Mouse (Mus musculus) forebrain, embryonic 12.5 days (tissue): ENCODE results near the gene Hps6. TPM values are rescaled to one million over a fixed set of nuclear protein-coding genes. Genes with fewer than 3 reads are reported as not detected.
A peak's percentile ranks its signal among the peaks of the same experiment; 100 is the strongest.

Experiments used
- ATAC-seq: fragments of 200-750 bp; cut with Nextera tagmentation; 2 replicates; pipeline ENCODE4 v1.8.0; 2017; ENCODE audit warnings: moderate TSS enrichment; ENCODE audit not compliant: low FRiP score
- H3K27ac ChIP-seq: fragments of 300-500 bp; sonication (generic); 2 replicates; pipeline ENCODE4 v1.5.1; 2016; ENCODE audit warnings: mild to moderate bottlenecking
- H3K27me3 ChIP-seq: fragments of 300-500 bp; sonication (generic); 2 replicates; pipeline ENCODE4 v1.6.1; 2016; ENCODE audit warnings: mild to moderate bottlenecking
- H3K36me3 ChIP-seq: fragments of 300-500 bp; sonication (generic); replicated peaks from 2 replicates; pipeline ENCODE4 v1.6.1; 2016; ENCODE audit warnings: mild to moderate bottlenecking
- H3K4me1 ChIP-seq: fragments of 300-500 bp; sonication (generic); 2 replicates; pipeline ENCODE4 v1.6.1; 2016
- H3K4me2 ChIP-seq: fragments of 300-500 bp; sonication (generic); 2 replicates; pipeline ENCODE4 v1.6.1; 2016; ENCODE audit warnings: mild to moderate bottlenecking, moderate library complexity
- H3K4me3 ChIP-seq: fragments of 300-500 bp; sonication (generic); replicated peaks from 2 replicates; pipeline ENCODE4 v1.5.1; 2016; ENCODE audit warnings: mild to moderate bottlenecking
- H3K9ac ChIP-seq: fragments of 300-500 bp; sonication (generic); 2 replicates; pipeline ENCODE4 v1.6.1; 2016; ENCODE audit warnings: mild to moderate bottlenecking
- H3K9me3 ChIP-seq: fragments of 300-500 bp; sonication (generic); 2 replicates; pipeline ENCODE4 v1.6.1; 2016
- WGBS: fragments of 180-500 bp; shearing (Covaris S2); methylation state at CpG from one replicate; pipeline ENCODE4 v1.1.7; 2016; 5-methylcytosine and 5-hydroxymethylcytosine counted together
- polyA plus RNA-seq: library from polyadenylated mRNA; unstranded; fragments of >200 nt; fragmentation: Nextera tagmentation; extraction: Ambion mirVana; gene quantifications from 2 replicates; pipeline ENCODE4 v1.2.1, GENCODE M21; 2016

The Hps6 gene
- polyA plus RNA-seq, 1 experiment from 2014 or later = 2.7 TPM

GRCm38 (mm10) chr19:46031689-46032432 lies 28.6 kb downstream of the Hps6 start:
- Histone ChIP-seq H3K9ac (no peak overlapping the region), H3K27me3 (no peaks in the 10 kb centered on the region), H3K9me3 (peaks cover 5% of the 10 kb centered on the region; the same call in 1 of the 2 replicates), H3K36me3 (peaks cover 68% of the 10 kb centered on the region), H3K4me2 (no peak overlapping the region), H3K4me3 (no peak overlapping the region), H3K27ac (peak overlapping the region; percentile 42; the same call in 1 of the 2 replicates), H3K4me1 (peaks cover 15% of the 10 kb centered on the region)
- ATAC-seq = no peak
- 80% methylated on average over 9 of the region's 9 CpGs for WGBS

- no peak overlapping the region for H3K9ac ChIP-seq
- no peak overlapping the region for H3K4me2 ChIP-seq
- no peak overlapping the region for H3K27ac ChIP-seq
- peaks cover 68% of the 10 kb centered on the region for H3K36me3 ChIP-seq
- ATAC-seq = no peak
- 88% methylated on average over 26 of the region's 26 CpGs for WGBS
- no peak overlapping the region for H3K4me3 ChIP-seq
- H3K9me3 ChIP-seq = peaks cover 5% of the 10 kb centered on the region; the same call in 1 of the 2 replicates
- no peaks in the 10 kb centered on the region for H3K27me3 ChIP-seq
- peaks cover 26% of the 10 kb centered on the region for H3K4me1 ChIP-seq
Observed at GRCm38 (mm10) chr19:46032731-46033510, 29.6 kb downstream of the Hps6 start.

DNA sequence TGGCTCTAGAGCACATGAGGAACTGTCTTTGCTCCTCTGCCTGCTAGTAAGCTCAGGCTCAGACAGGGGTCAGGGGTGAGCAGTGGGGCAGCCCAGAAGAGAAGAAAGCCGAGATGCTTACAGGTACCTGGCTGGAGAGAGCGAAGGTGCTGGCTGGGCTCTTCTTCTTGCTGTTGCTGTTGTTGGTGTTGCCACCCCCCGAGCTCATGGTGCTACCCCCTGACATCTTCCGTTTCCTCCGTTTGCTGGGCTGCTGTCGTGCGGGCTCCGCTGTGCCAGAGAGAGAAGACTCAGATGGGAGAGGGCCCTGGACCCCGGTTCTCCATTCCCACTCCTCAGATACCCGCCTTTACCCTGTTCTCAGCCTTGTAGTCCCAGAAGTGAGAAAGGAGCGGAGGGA lies 30.6 kb downstream of the Hps6 start:
- no peaks in the 10 kb centered on the region for H3K27me3 ChIP-seq
- no peak overlapping the region for H3K4me3 ChIP-seq
- H3K9ac ChIP-seq = no peak overlapping the region
- H3K27ac ChIP-seq = no peak overlapping the region
- no peak overlapping the region for H3K4me2 ChIP-seq
- H3K36me3 ChIP-seq = peaks cover 68% of the 10 kb centered on the region
- WGBS = 92% methylated on average over 11 of the region's 11 CpGs
- H3K9me3 ChIP-seq = peaks cover 5% of the 10 kb centered on the region; the same call in 1 of the 2 replicates
- H3K4me1 ChIP-seq = peaks cover 29% of the 10 kb centered on the region
- ATAC-seq = no peak

- H3K4me3 ChIP-seq = no peak overlapping the region
Observed at GRCm38 (mm10) chr19:46035971-46036370, 32.7 kb downstream of the Hps6 start.

DNA sequence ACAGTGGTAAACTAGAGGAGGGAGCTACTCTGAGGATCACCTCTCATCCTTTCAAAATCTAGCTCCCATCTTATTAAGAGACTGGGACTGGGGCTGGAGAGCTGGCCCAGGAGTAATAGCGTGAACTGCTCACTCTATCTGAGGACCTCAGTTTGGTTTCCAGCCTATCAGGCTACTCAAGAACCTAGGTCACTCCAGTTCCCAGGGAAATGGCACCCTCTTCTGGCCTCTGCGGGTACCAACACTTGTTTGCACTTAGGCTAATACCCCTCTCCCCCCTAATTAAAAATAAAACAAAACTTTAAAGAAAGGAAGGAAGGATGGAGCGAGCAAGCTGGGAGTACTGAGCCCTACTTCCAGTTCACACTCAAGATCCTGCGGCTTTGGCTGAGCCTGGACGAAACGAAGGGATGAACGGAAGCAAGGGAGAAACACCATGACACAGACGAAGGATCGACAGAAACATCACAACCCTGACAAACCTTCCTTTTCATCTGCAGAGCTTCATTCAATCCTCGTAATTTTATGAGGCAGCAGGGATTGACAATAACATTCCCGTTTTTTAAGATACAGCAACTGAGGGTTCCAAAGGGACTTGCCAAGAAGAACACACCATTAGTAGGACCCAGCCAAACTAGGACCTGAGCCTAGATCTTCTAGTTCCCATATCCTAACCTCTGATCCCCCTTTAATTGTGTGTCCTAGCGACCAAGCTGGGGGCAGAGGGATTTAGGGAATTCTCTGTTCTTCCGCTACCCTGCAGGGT lies 33.4 kb downstream of the Hps6 start:
- Histone ChIP-seq H3K4me3 (peak overlapping the region; percentile 95), H3K27me3 (no peaks in the 10 kb centered on the region), H3K36me3 (peaks cover 48% of the 10 kb centered on the region), H3K4me2 (peak overlapping the region; percentile 100), H3K4me1 (peaks cover 49% of the 10 kb centered on the region), H3K27ac (peak overlapping the region; percentile 99), H3K9ac (peak overlapping the region; percentile 99), H3K9me3 (no peaks in the 10 kb centered on the region)
- no peak for ATAC-seq
- WGBS = 70% methylated on average over 13 of the region's 13 CpGs

More at GRCm38 (mm10) chr19:46035971-46036370, 32.7 kb downstream of the Hps6 start:
- H3K9ac ChIP-seq = no peak overlapping the region
- peaks cover 53% of the 10 kb centered on the region for H3K36me3 ChIP-seq
- WGBS = 93% methylated on average over 13 of the region's 13 CpGs
- H3K27ac ChIP-seq = no peak overlapping the region
- no peaks in the 10 kb centered on the region for H3K9me3 ChIP-seq
- no peak for ATAC-seq
- H3K4me1 ChIP-seq = peaks cover 42% of the 10 kb centered on the region
- no peaks in the 10 kb centered on the region for H3K27me3 ChIP-seq
- H3K4me2 ChIP-seq = no peak overlapping the region

DNA sequence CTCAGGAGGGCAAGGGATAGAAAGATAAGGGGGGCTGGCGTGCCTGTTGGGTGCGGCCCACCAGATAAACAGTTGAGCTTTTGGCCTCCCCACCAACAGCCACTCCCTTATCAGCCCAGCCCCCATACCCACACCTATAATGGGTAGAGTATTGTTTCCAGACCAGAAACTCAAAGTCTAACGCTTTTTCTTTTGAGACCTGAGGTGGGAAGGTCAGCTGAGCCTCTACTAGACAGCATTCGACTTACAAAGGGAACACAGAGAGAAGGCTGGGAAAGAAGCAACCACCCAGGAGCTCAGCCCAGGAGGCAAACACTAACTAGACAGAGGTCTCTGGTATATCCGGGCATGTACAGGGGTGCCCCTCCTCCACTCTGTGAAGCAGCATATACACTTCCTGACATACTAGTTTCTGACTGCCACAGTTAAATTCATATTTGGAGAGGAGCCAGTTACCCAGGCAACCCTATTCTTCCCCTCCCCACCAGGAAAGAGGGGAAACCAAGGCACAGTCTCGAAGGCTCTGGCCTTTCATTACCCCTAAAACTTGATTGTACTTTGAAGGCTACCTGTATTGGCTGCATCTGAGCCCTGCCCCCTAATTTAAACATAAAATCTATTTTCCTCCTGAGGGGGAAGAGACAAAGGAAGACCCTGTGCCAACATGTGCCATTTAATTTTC lies 34.1 kb downstream of the Hps6 start:
- WGBS = 18% methylated on average over 6 of the region's 6 CpGs
- Histone ChIP-seq H3K36me3 (peaks cover 41% of the 10 kb centered on the region), H3K4me2 (peak overlapping the region; percentile 100), H3K4me1 (peaks cover 56% of the 10 kb centered on the region), H3K9me3 (no peaks in the 10 kb centered on the region), H3K4me3 (peak overlapping the region; percentile 95), H3K27ac (peak overlapping the region; percentile 99), H3K27me3 (no peaks in the 10 kb centered on the region), H3K9ac (peak overlapping the region; percentile 99)
- ATAC-seq = no peak

GRCm38 (mm10) chr19:46037925-46038850 lies 34.9 kb downstream of the Hps6 start:
- no peaks in the 10 kb centered on the region for H3K9me3 ChIP-seq
- WGBS = 13% methylated on average over 13 of the region's 13 CpGs
- peak overlapping the region; percentile 95 for H3K4me3 ChIP-seq

DNA sequence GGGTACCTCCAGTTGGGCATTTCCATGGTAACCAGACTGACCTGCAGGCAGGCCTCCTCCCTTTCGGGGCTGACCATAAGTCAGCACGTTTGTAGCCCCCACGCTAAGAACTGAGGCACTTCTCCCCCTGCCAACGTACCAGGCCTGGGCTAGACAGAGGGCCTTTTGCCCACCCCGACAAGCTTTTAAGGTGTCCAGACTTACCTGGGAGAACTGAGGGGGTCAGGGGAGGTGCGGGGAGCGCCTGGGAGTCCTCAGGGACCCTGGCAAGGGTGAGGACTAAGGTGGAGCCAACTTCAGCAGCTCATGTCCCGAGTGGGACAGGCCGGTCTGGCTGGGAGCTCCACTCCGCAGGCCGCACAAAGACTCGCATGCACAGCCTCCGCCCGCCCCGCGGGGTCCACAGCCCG lies 35.5 kb downstream of the Hps6 start:
- peak overlapping the region; percentile 99 for H3K9ac ChIP-seq
- H3K27ac ChIP-seq = peak overlapping the region; percentile 99
- H3K4me1 ChIP-seq = peaks cover 67% of the 10 kb centered on the region
- H3K27me3 ChIP-seq = no peaks in the 10 kb centered on the region
- H3K9me3 ChIP-seq = no peaks in the 10 kb centered on the region
- peak overlapping the region; percentile 100 for H3K4me2 ChIP-seq
- peak overlapping the region; percentile 95 for H3K4me3 ChIP-seq
- peak; percentile 12 for ATAC-seq
- peaks cover 27% of the 10 kb centered on the region for H3K36me3 ChIP-seq
- WGBS = 0% methylated on average over 16 of the region's 17 CpGs

More at GRCm38 (mm10) chr19:46037925-46038850, 34.9 kb downstream of the Hps6 start:
- Histone ChIP-seq H3K4me2 (peak overlapping the region; percentile 100), H3K27ac (peak overlapping the region; percentile 99), H3K4me1 (peaks cover 60% of the 10 kb centered on the region), H3K9ac (peak overlapping the region; percentile 99), H3K27me3 (no peaks in the 10 kb centered on the region), H3K36me3 (peaks cover 33% of the 10 kb centered on the region)
- ATAC-seq = no peak

- H3K4me3 ChIP-seq = peak overlapping the region; percentile 95
- H3K27me3 ChIP-seq = no peaks in the 10 kb centered on the region
- no peaks in the 10 kb centered on the region for H3K9me3 ChIP-seq
- peak overlapping the region; percentile 99 for H3K9ac ChIP-seq
- peak; percentile 81 for ATAC-seq
- H3K4me2 ChIP-seq = peak overlapping the region; percentile 100
- H3K27ac ChIP-seq = peak overlapping the region; percentile 99
- H3K36me3 ChIP-seq = peaks cover 20% of the 10 kb centered on the region
- WGBS = 2% methylated on average over 24 of the region's 30 CpGs
- H3K4me1 ChIP-seq = peaks cover 72% of the 10 kb centered on the region
Observed at GRCm38 (mm10) chr19:46039478-46039877, 36.2 kb downstream of the Hps6 start.

- Histone ChIP-seq H3K4me3 (peak overlapping the region; percentile 95), H3K9ac (peak overlapping the region; percentile 99), H3K36me3 (peaks cover 12% of the 10 kb centered on the region), H3K4me2 (peak overlapping the region; percentile 100), H3K27me3 (no peaks in the 10 kb centered on the region), H3K27ac (peak overlapping the region; percentile 99), H3K9me3 (no peaks in the 10 kb centered on the region), H3K4me1 (peaks cover 72% of the 10 kb centered on the region)
- no peak for ATAC-seq
- WGBS = 35% methylated on average over 14 of the region's 14 CpGs
Observed at GRCm38 (mm10) chr19:46040149-46040902, 37.0 kb downstream of the Hps6 start.
